Mouse (Mus musculus) cerebellum, adult 2 months (tissue): ENCODE data around the gene Ncln. TPM values are rescaled to one million over a fixed set of nuclear protein-coding genes. Genes with fewer than 3 reads are reported as not detected.

Source experiments
- DNase-seq, 2 experiments: peaks; one replicate each; pipeline ENCODE4 v3.0.0; 2021
- H3K27ac ChIP-seq: fragments of 200-500 bp; 2 replicates; pipeline ENCODE4 v1.5.1; 2012; ENCODE audit warnings: low read length, control low read depth, inconsistent platforms; ENCODE audit not compliant: insufficient read depth
- H3K27me3 ChIP-seq: fragments of 200-500 bp; 2 replicates; pipeline ENCODE4 v1.6.1; 2012; ENCODE audit warnings: inconsistent platforms, mild to moderate bottlenecking, low read length, moderate library complexity; ENCODE audit not compliant: control insufficient read depth, insufficient read depth
- H3K4me1 ChIP-seq: fragments of 200-500 bp; 2 replicates; pipeline ENCODE4 v1.6.1; 2011; ENCODE audit warnings: low read length; ENCODE audit not compliant: control insufficient read depth, insufficient read depth
- H3K4me3 ChIP-seq: fragments of 200-500 bp; replicated peaks from 2 replicates; pipeline ENCODE3; 2011; ENCODE audit warnings: mild to moderate bottlenecking, low read depth, low read length, control low read depth; ENCODE audit not compliant: insufficient read depth
- CTCF ChIP-seq: fragments of 200-500 bp; IDR thresholded peaks from 2 replicates; pipeline ENCODE4 v1.5.1; 2011; ENCODE audit warnings: low read depth, mild to moderate bottlenecking, control low read depth, low read length, moderate library complexity, borderline replicate concordance; ENCODE audit not compliant: insufficient read depth
- POLR2A ChIP-seq: fragments of 200-500 bp; IDR thresholded peaks from 2 replicates; pipeline ENCODE4 v1.6.1; 2011; ENCODE audit warnings: low read length, control low read depth, borderline replicate concordance; ENCODE audit not compliant: insufficient read depth
- WGBS: fragments of 180-500 bp; shearing (Covaris S2); methylation state at CpG from one replicate; pipeline ENCODE4 v1.1.7; 2018; 5-methylcytosine and 5-hydroxymethylcytosine counted together
- polyA plus RNA-seq: library from polyadenylated mRNA; depleted of rRNA; stranded (reverse); fragments of >200 nt; gene quantifications from 2 replicates; pipeline ENCODE4 v1.2.3, GENCODE M21; 2012

The Ncln gene
- polyA plus RNA-seq, 1 experiment = 116 TPM

GRCm38 (mm10) chr10:81507095-81507494, 10.9 kb upstream of the Ncln start:
- H3K27ac ChIP-seq = no peak overlapping the region
- no peak overlapping the region for H3K4me3 ChIP-seq
- TF ChIP-seq CTCF (no peak), POLR2A (no peak)
- H3K27me3 ChIP-seq = no peaks in the 10 kb centered on the region
- no peaks in the 10 kb centered on the region for H3K4me1 ChIP-seq
- WGBS = 33% methylated on average over 6 of the region's 6 CpGs
- no peak for DNase-seq

GRCm38 (mm10) chr10:81505016-81505664, 8.9 kb upstream of the Ncln start:
- no peak for DNase-seq
- Histone ChIP-seq H3K4me1 (no peaks in the 10 kb centered on the region), H3K4me3 (no peak overlapping the region), H3K27ac (no peak overlapping the region), H3K27me3 (no peaks in the 10 kb centered on the region)
- TF ChIP-seq CTCF (no peak), POLR2A (no peak)
- WGBS = 69% methylated on average over 15 of the region's 15 CpGs

- DNase-seq = peak; percentile 85 to 96
- H3K4me3 ChIP-seq = peak overlapping the region; percentile 55
- H3K4me1 ChIP-seq = no peaks in the 10 kb centered on the region
- TF ChIP-seq POLR2A = 0 out of 2 replicates have a peak, but pooled peaks have one; percentile 26
- peak; percentile 98 for TF ChIP-seq CTCF
- no peak overlapping the region for H3K27ac ChIP-seq
- WGBS = 3% methylated on average over 36 of the region's 36 CpGs
- no peaks in the 10 kb centered on the region for H3K27me3 ChIP-seq
These were observed 6.5 kb upstream of the Ncln start for GRCm38 (mm10) chr10:81502658-81503057.

GRCm38 (mm10) chr10:81501863-81502262, 5.7 kb upstream of the Ncln start:
- H3K4me3 ChIP-seq = no peak overlapping the region
- DNase-seq = no peak
- no peak overlapping the region for H3K27ac ChIP-seq
- TF ChIP-seq CTCF (no peak), POLR2A (no peak)
- no peaks in the 10 kb centered on the region for H3K4me1 ChIP-seq
- no peaks in the 10 kb centered on the region for H3K27me3 ChIP-seq
- WGBS = 83% methylated on average over 5 of the region's 5 CpGs

GRCm38 (mm10) chr10:81500032-81500431, 3.8 kb upstream of the Ncln start, which contains the start of gene S1pr4:
S1pr4 (minus strand) TSS chr10:81500132.
- no peak within 1 kb of the TSS for H3K27ac ChIP-seq
- WGBS = 81% methylated on average over 3 of the region's 3 CpGs

GRCm38 (mm10) chr10:81499250-81499901, 3.2 kb upstream of the Ncln start:
- no peak for DNase-seq
- WGBS = 71% methylated on average over 23 of the region's 23 CpGs
- Histone ChIP-seq H3K27me3 (no peaks in the 10 kb centered on the region), H3K4me1 (peaks cover 4% of the 10 kb centered on the region), H3K27ac (no peak overlapping the region), H3K4me3 (no peak overlapping the region)
- no peak for TF ChIP-seq CTCF
- no peak for TF ChIP-seq POLR2A

More at GRCm38 (mm10) chr10:81500032-81500431, 3.8 kb upstream of the Ncln start, which contains the start of gene S1pr4:
- no peak for TF ChIP-seq POLR2A
- no peak for TF ChIP-seq CTCF
- H3K4me1 ChIP-seq = peaks cover 2% of the 10 kb centered on the region
- H3K27me3 ChIP-seq = no peaks in the 10 kb centered on the region
- DNase-seq = no peak
- no peak within 1 kb of the TSS for H3K4me3 ChIP-seq

GRCm38 (mm10) chr10:81498316-81499249, 2.4 kb upstream of the Ncln start:
- no peak overlapping the region for H3K4me3 ChIP-seq
- WGBS = 77% methylated on average over 38 of the region's 38 CpGs
- no peak for DNase-seq

More at GRCm38 (mm10) chr10:81498316-81499249, 2.4 kb upstream of the Ncln start:
- H3K27ac ChIP-seq = no peak overlapping the region
- no peaks in the 10 kb centered on the region for H3K27me3 ChIP-seq
- TF ChIP-seq CTCF (no peak), POLR2A (no peak)
- peaks cover 10% of the 10 kb centered on the region for H3K4me1 ChIP-seq
